Mouse (Mus musculus): ENCODE measurements around the gene Tmem253. TPM values are rescaled to one million over a fixed set of nuclear protein-coding genes. Genes with fewer than 3 reads are reported as not detected.

Tmem253 gene
- polyA plus RNA-seq, 1 experiment from 2014 or later, result 0.61 TPM

- ATAC-seq (ENCODE audit: insufficient read depth, low FRiP score, low TSS enrichment), result no peak
- peaks cover 12% of the 10 kb centered on the region for H3K4me1 ChIP-seq (ENCODE audit: control insufficient read depth, insufficient read depth, low read length)
Observed at GRCm38 (mm10) chr14:51987177-51987576, 28.3 kb upstream of the Tmem253 start.

GRCm38 (mm10) chr14:51988731-51989130 is 26.7 kb upstream of the Tmem253 start:
- Histone ChIP-seq H3K4me2 (ENCODE audit: low read depth) (no peak overlapping the region), H3K4me3 (ENCODE audit: low read depth, low read length) (no peak overlapping the region), H3K9ac (ENCODE audit: low read length) (no peak overlapping the region), H3K4me1 (ENCODE audit: control insufficient read depth, insufficient read depth, low read length) (peaks cover 10% of the 10 kb centered on the region), H3K9me3 (ENCODE audit: control insufficient read depth, low read length) (no peaks in the 10 kb centered on the region), H3K27ac (ENCODE audit: low read depth, low read length) (no peak overlapping the region), H3K36me3 (ENCODE audit: control insufficient read depth, insufficient read depth, low read length) (peaks cover 15% of the 10 kb centered on the region), H3K27me3 (ENCODE audit: control insufficient read depth, insufficient read depth, low read length) (no peaks in the 10 kb centered on the region)
- DNase-seq (ENCODE audit: low spot score) (no peak), ATAC-seq (ENCODE audit: insufficient read depth, low FRiP score, low TSS enrichment) (no peak)
- 79% methylated on average over 12 of the region's 12 CpGs for WGBS

More at GRCm38 (mm10) chr14:51987177-51987576, 28.3 kb upstream of the Tmem253 start:
- no peak overlapping the region for H3K4me2 ChIP-seq (ENCODE audit: low read depth)
- no peak overlapping the region for H3K27ac ChIP-seq (ENCODE audit: low read depth, low read length)
- WGBS, result 88% methylated on average over 6 of the region's 6 CpGs
- H3K9ac ChIP-seq (ENCODE audit: low read length), result no peak overlapping the region
- no peaks in the 10 kb centered on the region for H3K9me3 ChIP-seq (ENCODE audit: control insufficient read depth, low read length)
- H3K4me3 ChIP-seq (ENCODE audit: low read depth, low read length), result no peak overlapping the region
- no peak for DNase-seq (ENCODE audit: low spot score)
- H3K27me3 ChIP-seq (ENCODE audit: control insufficient read depth, insufficient read depth, low read length), result no peaks in the 10 kb centered on the region
- peaks cover 15% of the 10 kb centered on the region for H3K36me3 ChIP-seq (ENCODE audit: control insufficient read depth, insufficient read depth, low read length)

- ATAC-seq (ENCODE audit: insufficient read depth, low FRiP score, low TSS enrichment) (no peak), DNase-seq (ENCODE audit: low spot score) (no peak)
- Histone ChIP-seq H3K27me3 (ENCODE audit: control insufficient read depth, insufficient read depth, low read length) (no peaks in the 10 kb centered on the region), H3K4me3 (ENCODE audit: low read depth, low read length) (no peak overlapping the region), H3K9ac (ENCODE audit: low read length) (no peak overlapping the region), H3K4me2 (ENCODE audit: low read depth) (no peak overlapping the region), H3K36me3 (ENCODE audit: control insufficient read depth, insufficient read depth, low read length) (peaks cover 17% of the 10 kb centered on the region), H3K9me3 (ENCODE audit: control insufficient read depth, low read length) (no peaks in the 10 kb centered on the region), H3K27ac (ENCODE audit: low read depth, low read length) (no peak overlapping the region), H3K4me1 (ENCODE audit: control insufficient read depth, insufficient read depth, low read length) (peaks cover 6% of the 10 kb centered on the region)
- WGBS, result 77% methylated on average over 11 of the region's 12 CpGs
Observed at GRCm38 (mm10) chr14:51989461-51989970, 25.9 kb upstream of the Tmem253 start.

GRCm38 (mm10) chr14:51994453-51994852 is 21.0 kb upstream of the Tmem253 start:
- no peak overlapping the region for H3K4me3 ChIP-seq (ENCODE audit: low read depth, low read length)
- H3K36me3 ChIP-seq (ENCODE audit: control insufficient read depth, insufficient read depth, low read length), result peaks cover 35% of the 10 kb centered on the region
- no peaks in the 10 kb centered on the region for H3K9me3 ChIP-seq (ENCODE audit: control insufficient read depth, low read length)
- H3K27ac ChIP-seq (ENCODE audit: low read depth, low read length), result no peak overlapping the region
- DNase-seq (ENCODE audit: low spot score) (no peak), ATAC-seq (ENCODE audit: insufficient read depth, low FRiP score, low TSS enrichment) (no peak)
- no peaks in the 10 kb centered on the region for H3K27me3 ChIP-seq (ENCODE audit: control insufficient read depth, insufficient read depth, low read length)
- H3K4me2 ChIP-seq (ENCODE audit: low read depth), result no peak overlapping the region
- no peaks in the 10 kb centered on the region; the same call in 1 of the 2 replicates for H3K4me1 ChIP-seq (ENCODE audit: control insufficient read depth, insufficient read depth, low read length)
- no peak overlapping the region for H3K9ac ChIP-seq (ENCODE audit: low read length)
- 96% methylated on average over 4 of the region's 4 CpGs for WGBS

GRCm38 (mm10) chr14:51995219-51995871 is 20.1 kb upstream of the Tmem253 start:
- Histone ChIP-seq H3K4me3 (ENCODE audit: low read depth, low read length) (no peak overlapping the region), H3K9ac (ENCODE audit: low read length) (no peak overlapping the region), H3K9me3 (ENCODE audit: control insufficient read depth, low read length) (no peaks in the 10 kb centered on the region), H3K4me1 (ENCODE audit: control insufficient read depth, insufficient read depth, low read length) (no peaks in the 10 kb centered on the region), H3K36me3 (ENCODE audit: control insufficient read depth, insufficient read depth, low read length) (peaks cover 33% of the 10 kb centered on the region), H3K4me2 (ENCODE audit: low read depth) (no peak overlapping the region), H3K27me3 (ENCODE audit: control insufficient read depth, insufficient read depth, low read length) (no peaks in the 10 kb centered on the region), H3K27ac (ENCODE audit: low read depth, low read length) (no peak overlapping the region)
- DNase-seq (ENCODE audit: low spot score) (no peak), ATAC-seq (ENCODE audit: insufficient read depth, low FRiP score, low TSS enrichment) (no peak)
- 89% methylated on average over 12 of the region's 12 CpGs for WGBS

- WGBS, result 91% methylated on average over 13 of the region's 13 CpGs
- Histone ChIP-seq H3K4me1 (ENCODE audit: control insufficient read depth, insufficient read depth, low read length) (no peaks in the 10 kb centered on the region), H3K27ac (ENCODE audit: low read depth, low read length) (no peak overlapping the region), H3K4me3 (ENCODE audit: low read depth, low read length) (no peak overlapping the region), H3K9me3 (ENCODE audit: control insufficient read depth, low read length) (no peaks in the 10 kb centered on the region), H3K9ac (ENCODE audit: low read length) (no peak overlapping the region), H3K4me2 (ENCODE audit: low read depth) (no peak overlapping the region), H3K36me3 (ENCODE audit: control insufficient read depth, insufficient read depth, low read length) (peaks cover 30% of the 10 kb centered on the region), H3K27me3 (ENCODE audit: control insufficient read depth, insufficient read depth, low read length) (no peaks in the 10 kb centered on the region)
- ATAC-seq (ENCODE audit: insufficient read depth, low FRiP score, low TSS enrichment), result no peak
- DNase-seq (ENCODE audit: low spot score), result no peak
Observed at GRCm38 (mm10) chr14:51996231-51996841, 19.1 kb upstream of the Tmem253 start.

GRCm38 (mm10) chr14:51996866-51997265 is 18.6 kb upstream of the Tmem253 start:
- DNase-seq (ENCODE audit: low spot score), result no peak
- no peak overlapping the region for H3K9ac ChIP-seq (ENCODE audit: low read length)
- H3K4me2 ChIP-seq (ENCODE audit: low read depth), result no peak overlapping the region
- no peak overlapping the region for H3K4me3 ChIP-seq (ENCODE audit: low read depth, low read length)
- peaks cover 31% of the 10 kb centered on the region for H3K36me3 ChIP-seq (ENCODE audit: control insufficient read depth, insufficient read depth, low read length)
- WGBS, result 75% methylated on average over 17 of the region's 17 CpGs
- no peak overlapping the region for H3K27ac ChIP-seq (ENCODE audit: low read depth, low read length)
- H3K9me3 ChIP-seq (ENCODE audit: control insufficient read depth, low read length), result no peaks in the 10 kb centered on the region
- no peaks in the 10 kb centered on the region for H3K27me3 ChIP-seq (ENCODE audit: control insufficient read depth, insufficient read depth, low read length)
- no peaks in the 10 kb centered on the region for H3K4me1 ChIP-seq (ENCODE audit: control insufficient read depth, insufficient read depth, low read length)
- no peak for ATAC-seq (ENCODE audit: insufficient read depth, low FRiP score, low TSS enrichment)

- no peak overlapping the region for H3K4me3 ChIP-seq (ENCODE audit: low read depth, low read length)
- 87% methylated on average over 14 of the region's 14 CpGs for WGBS
- no peak for ATAC-seq (ENCODE audit: insufficient read depth, low FRiP score, low TSS enrichment)
- no peak overlapping the region for H3K27ac ChIP-seq (ENCODE audit: low read depth, low read length)
- H3K9me3 ChIP-seq (ENCODE audit: control insufficient read depth, low read length), result no peaks in the 10 kb centered on the region
- H3K27me3 ChIP-seq (ENCODE audit: control insufficient read depth, insufficient read depth, low read length), result no peaks in the 10 kb centered on the region
- H3K9ac ChIP-seq (ENCODE audit: low read length), result no peak overlapping the region
- no peak for DNase-seq (ENCODE audit: low spot score)
- peaks cover 37% of the 10 kb centered on the region for H3K36me3 ChIP-seq (ENCODE audit: control insufficient read depth, insufficient read depth, low read length)
- no peaks in the 10 kb centered on the region for H3K4me1 ChIP-seq (ENCODE audit: control insufficient read depth, insufficient read depth, low read length)
- H3K4me2 ChIP-seq (ENCODE audit: low read depth), result no peak overlapping the region
Observed at GRCm38 (mm10) chr14:51997483-51997882, 18.0 kb upstream of the Tmem253 start.

Measured in neural tube, embryonic 11.5 days (tissue).